Mouse (Mus musculus) stomach, postnatal 0 days (tissue): ENCODE measurements around the gene Aim2. TPM values are rescaled to one million over a fixed set of nuclear protein-coding genes. Genes with fewer than 3 reads are reported as not detected.
"Not testable (repeated sequence)": the region's sequence is repeated elsewhere in the genome, so short reads cannot be mapped to it uniquely, and the experiment has no call there.

Experiments
- ATAC-seq: fragments of 200-750 bp; cut with Nextera tagmentation; 2 replicates; pipeline ENCODE4 v1.8.0; 2017; ENCODE audit not compliant: low FRiP score, low TSS enrichment
- DNase-seq: peaks from one replicate; pipeline ENCODE4 v3.0.0-alpha.2; 2016; ENCODE audit warnings: low spot score
- H3K27ac ChIP-seq: fragments of 300-500 bp; sonication (generic); replicated peaks from 2 replicates; pipeline ENCODE4 v1.5.1; 2014; ENCODE audit warnings: mild to moderate bottlenecking, control low read depth
- H3K27me3 ChIP-seq: fragments of 300-500 bp; sonication (generic); 2 replicates; pipeline ENCODE4 v1.6.1; 2014; ENCODE audit warnings: low read length; ENCODE audit not compliant: control insufficient read depth, insufficient read depth
- H3K36me3 ChIP-seq: fragments of 300-500 bp; sonication (generic); 2 replicates; pipeline ENCODE4 v1.6.1; 2014; ENCODE audit warnings: low read length, mixed read lengths; ENCODE audit not compliant: control insufficient read depth, insufficient read depth
- H3K4me1 ChIP-seq: fragments of 300-500 bp; sonication (generic); replicated peaks from 2 replicates; pipeline ENCODE4 v1.6.1; 2014; ENCODE audit warnings: antibody characterized with exemption; ENCODE audit not compliant: control insufficient read depth, insufficient read depth
- H3K4me2 ChIP-seq: fragments of 300-500 bp; sonication (generic); replicated peaks from 2 replicates; pipeline ENCODE4 v1.6.1; 2014; ENCODE audit warnings: low read depth, mild to moderate bottlenecking, control low read depth, moderate library complexity
- H3K4me3 ChIP-seq: fragments of 300-500 bp; sonication (generic); 2 replicates; pipeline ENCODE4 v1.5.1; 2014; ENCODE audit warnings: low read depth, low read length, control low read depth
- H3K9ac ChIP-seq: fragments of 300-500 bp; sonication (generic); 2 replicates; pipeline ENCODE4 v1.6.1; 2014; ENCODE audit warnings: mild to moderate bottlenecking, low read length, control low read depth, mixed read lengths
- H3K9me3 ChIP-seq: fragments of 300-500 bp; sonication (generic); 2 replicates; pipeline ENCODE4 v1.6.1; 2016; ENCODE audit warnings: low read length; ENCODE audit not compliant: control insufficient read depth
- CTCF ChIP-seq: IDR thresholded peaks from 2 replicates; pipeline ENCODE4 v1.5.1; 2016; ENCODE audit warnings: antibody characterized with exemption, low read depth, mild to moderate bottlenecking, moderate library complexity
- EP300 ChIP-seq: optimal IDR thresholded peaks from 2 replicates; pipeline ENCODE3; 2016; ENCODE audit warnings: antibody characterized with exemption
- WGBS: fragments of 180-500 bp; shearing (Covaris S2); extraction: QIAGEN DNeasy Blood & Tissue Kit; methylation state at CpG from one replicate; pipeline ENCODE4 v1.1.7; 2014; 5-methylcytosine and 5-hydroxymethylcytosine counted together
- polyA plus RNA-seq: library from polyadenylated mRNA; unstranded; fragments of >200 nt; fragmentation: Nextera tagmentation; extraction: Ambion mirVana; gene quantifications from 2 replicates; pipeline ENCODE4 v1.2.1, GENCODE M21; 2015

Aim2 gene
- 3.9 and 4.7 TPM in 2 replicates for polyA plus RNA-seq

DNA sequence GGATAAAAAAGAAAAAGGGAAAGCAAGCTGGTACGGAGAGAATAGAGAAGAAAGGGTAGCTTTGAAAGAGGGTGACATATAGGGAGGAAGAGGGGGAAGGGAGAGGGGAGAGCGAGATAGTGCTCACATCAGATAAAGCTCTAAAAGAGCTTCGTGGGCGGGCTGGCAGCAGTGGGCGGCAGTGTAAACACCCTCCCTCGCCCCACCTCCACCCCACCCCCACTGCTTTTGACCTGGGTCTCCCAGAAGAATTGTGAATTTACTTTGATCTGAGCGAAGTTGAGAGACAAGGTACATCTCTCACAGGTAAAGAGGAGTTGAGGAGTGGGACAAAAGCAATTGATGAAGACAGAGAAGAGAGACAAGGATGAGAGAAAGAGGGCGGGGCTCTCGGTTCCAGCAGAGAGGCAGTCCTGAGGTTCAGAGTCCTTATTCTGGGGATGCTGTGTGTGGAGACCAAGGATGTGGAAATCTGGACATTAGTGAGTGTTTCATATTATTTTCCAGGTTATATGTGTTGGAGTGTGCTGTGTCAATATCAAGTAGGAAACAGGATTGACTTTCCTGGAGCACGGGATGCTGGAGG, at the start of gene Aim2:
Gene Aim2 (plus strand): TSS at position 508 of the 586 bp plus-strand sequence.
- WGBS, result 8% methylated on average over 10 of the region's 10 CpGs
- TF ChIP-seq CTCF (no peak), EP300 (no peak)
- H3K9ac ChIP-seq, result no peak within 1 kb of the TSS
- DNase-seq (no peak), ATAC-seq (no peak)
- H3K36me3 ChIP-seq, result no peaks in the 10 kb centered on the region
- H3K4me2 ChIP-seq, result peak within 1 kb of the TSS; percentile 42
- no peaks in the 10 kb centered on the region for H3K9me3 ChIP-seq
- no peaks in the 10 kb centered on the region for H3K27me3 ChIP-seq
- H3K4me1 ChIP-seq, result no peaks in the 10 kb centered on the region
- H3K4me3 ChIP-seq, result no peak within 1 kb of the TSS
- H3K27ac ChIP-seq, result no peak within 1 kb of the TSS

- ATAC-seq, H3K36me3 ChIP-seq: not testable (repeated sequence)
- 20% methylated on average over 3 of the region's 3 CpGs for WGBS
Observed at GRCm38 (mm10) chr1:173302795-173303194, 47.9 kb upstream of the Aim2 start.

DNA sequence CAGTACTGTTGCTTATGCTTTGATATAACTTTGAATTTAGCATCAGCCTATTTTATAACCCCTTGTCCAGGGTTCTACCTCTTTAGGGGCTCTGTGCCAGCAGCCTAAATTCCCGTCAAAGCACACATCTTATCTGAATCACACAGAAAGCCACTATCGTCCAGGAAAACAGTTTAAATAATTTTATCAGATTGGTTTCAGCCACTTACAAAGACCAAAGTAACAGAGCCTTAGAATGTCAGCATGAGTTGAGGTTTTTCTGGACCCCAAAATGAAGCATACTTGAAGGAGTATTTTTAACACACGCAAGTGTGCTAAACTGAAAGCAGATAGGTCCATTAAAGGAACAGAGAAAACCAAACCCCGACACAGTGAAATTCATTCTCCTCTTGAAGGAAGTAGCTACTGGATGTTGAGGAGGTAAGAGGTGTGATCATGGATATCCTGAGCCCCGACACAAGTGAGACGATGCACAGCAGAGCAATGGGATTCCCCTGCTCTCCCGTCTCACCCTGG, 37.1 kb upstream of the Aim2 start:
- not testable (repeated sequence) for H3K4me1 ChIP-seq, DNase-seq, H3K9ac ChIP-seq, ATAC-seq, H3K27me3 ChIP-seq, H3K4me2 ChIP-seq, H3K9me3 ChIP-seq, H3K27ac ChIP-seq, H3K4me3 ChIP-seq, H3K36me3 ChIP-seq
- 70% methylated on average over 7 of the region's 7 CpGs for WGBS

More at GRCm38 (mm10) chr1:173302795-173303194, 47.9 kb upstream of the Aim2 start:
- H3K4me1 ChIP-seq, H3K27me3 ChIP-seq, H3K27ac ChIP-seq, H3K4me3 ChIP-seq, H3K4me2 ChIP-seq, DNase-seq, H3K9ac ChIP-seq, H3K9me3 ChIP-seq: not testable (repeated sequence)

DNA sequence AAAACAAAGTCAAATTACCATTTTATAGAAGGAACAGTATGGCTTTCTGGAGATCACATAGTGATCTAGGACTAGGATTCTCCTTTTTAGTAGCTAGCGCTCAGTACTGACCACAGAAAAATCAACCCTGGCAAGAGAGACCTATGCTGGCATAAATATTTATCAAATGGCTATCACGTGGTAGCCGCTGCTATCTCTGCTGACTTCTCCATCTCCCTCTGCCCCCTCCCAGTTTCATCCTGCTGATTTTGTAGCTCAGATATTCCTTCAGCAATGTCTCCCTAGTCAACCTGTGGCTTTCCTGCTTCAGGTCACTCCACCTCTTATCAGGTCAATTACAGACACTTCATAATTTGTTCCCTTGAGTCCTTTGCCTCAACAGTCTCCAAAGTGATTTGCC, 35.0 kb upstream of the Aim2 start:
- no peak overlapping the region for H3K4me2 ChIP-seq
- H3K9ac ChIP-seq, result no peak overlapping the region
- H3K27ac ChIP-seq, result no peak overlapping the region
- DNase-seq (no peak), ATAC-seq (no peak)
- H3K27me3 ChIP-seq, result no peaks in the 10 kb centered on the region
- H3K36me3 ChIP-seq, result no peaks in the 10 kb centered on the region
- 81% methylated on average over 3 of the region's 3 CpGs for WGBS
- no peak overlapping the region for H3K4me3 ChIP-seq
- no peaks in the 10 kb centered on the region for H3K4me1 ChIP-seq
- no peaks in the 10 kb centered on the region for H3K9me3 ChIP-seq
- TF ChIP-seq EP300, result no peak
- no peak for TF ChIP-seq CTCF

DNA sequence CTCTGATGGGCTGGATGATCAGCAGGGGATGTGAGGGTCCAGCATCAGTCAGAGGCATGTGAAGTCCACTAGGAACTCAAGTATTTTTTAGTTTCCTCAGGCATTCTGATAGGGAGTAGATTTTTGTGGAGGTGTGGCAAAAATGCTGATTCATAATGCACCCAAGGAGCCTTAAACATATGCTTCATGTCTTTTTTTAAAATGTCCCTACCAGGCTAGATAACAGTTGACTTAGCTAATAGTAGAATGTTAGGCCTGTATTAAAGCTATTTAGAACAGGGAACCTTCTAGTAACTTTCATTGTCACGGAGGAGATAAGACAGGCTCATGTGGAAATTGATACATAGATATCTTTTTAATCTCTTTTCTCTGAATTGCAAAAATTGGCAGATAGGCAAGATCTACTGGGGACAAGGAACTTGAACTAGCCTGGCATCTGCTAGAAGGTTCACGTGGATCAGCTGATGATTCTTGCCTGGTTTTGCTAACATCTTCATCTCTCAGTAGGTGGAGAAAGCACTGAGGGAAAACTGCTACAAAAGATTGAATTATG, 32.7 kb upstream of the Aim2 start:
- DNase-seq, result no peak
- Histone ChIP-seq H3K9ac (no peak overlapping the region), H3K4me1 (no peaks in the 10 kb centered on the region), H3K4me3 (no peak overlapping the region), H3K36me3 (no peaks in the 10 kb centered on the region), H3K4me2 (no peak overlapping the region), H3K27ac (no peak overlapping the region), H3K9me3 (no peaks in the 10 kb centered on the region), H3K27me3 (no peaks in the 10 kb centered on the region)
- WGBS, result 82% methylated on average over 2 of the region's 2 CpGs
- TF ChIP-seq CTCF (no peak), EP300 (no peak)
- no peak for ATAC-seq

- TF ChIP-seq CTCF, result no peak
- no peak for TF ChIP-seq EP300
- Histone ChIP-seq H3K27me3 (no peaks in the 10 kb centered on the region), H3K4me1 (no peaks in the 10 kb centered on the region), H3K27ac (no peak overlapping the region), H3K4me2 (no peak overlapping the region), H3K4me3 (no peak overlapping the region), H3K9me3 (no peaks in the 10 kb centered on the region), H3K36me3 (no peaks in the 10 kb centered on the region), H3K9ac (no peak overlapping the region)
- WGBS, result 65% methylated on average over 8 of the region's 8 CpGs
- DNase-seq, result no peak
- ATAC-seq, result no peak
Observed at GRCm38 (mm10) chr1:173321593-173322248, 29.0 kb upstream of the Aim2 start.
